Comparison of ENCODE assay signal across 22 mouse cellular contexts in the genomic region with DNA sequence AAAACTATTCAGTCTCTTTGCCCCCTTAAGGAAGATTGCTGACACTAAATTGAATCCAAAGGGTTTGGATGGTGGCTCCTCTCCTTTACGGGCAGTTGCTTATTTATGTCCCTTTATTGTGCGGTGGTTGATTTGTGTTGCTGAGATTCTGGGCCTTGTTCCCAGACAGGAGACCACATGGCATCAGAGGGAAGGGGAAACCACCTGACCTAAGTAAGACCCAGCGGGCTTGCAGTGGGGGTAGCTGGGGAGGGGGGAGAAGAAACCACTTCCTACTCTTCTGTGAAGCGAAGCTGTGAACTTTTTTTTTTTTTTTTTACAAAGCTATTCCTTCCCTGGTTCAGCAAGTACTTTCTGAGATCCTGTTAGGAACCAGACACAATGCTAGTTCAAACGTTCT.
DNase-seq lines count a peak whose midpoint lies in the region; ATAC-seq and TF ChIP-seq lines count a peak whose summit lies in the region.
"Had no signal": no experiment of that assay in that cellular context is flagged by ENCODE, and none has a peak within 500 bp of the region (broad histone marks: within the 10 kb centered on the region; RNA-seq: fewer than 3 reads in every experiment).

No protein-coding gene starts in this region.

- TF ChIP-seq CTCF in hindbrain, postnatal 0 days (IDR thresholded peaks at IDR 0.05; ENCODE audit: low read depth), result no peak

- no peak overlapping the region for H3K4me3 ChIP-seq in hindbrain, postnatal 0 days (ENCODE audit: low read length)
- no peak overlapping the region for H3K4me3 ChIP-seq in hindbrain, embryonic 10.5 days
- H3K4me3 ChIP-seq in neural tube, embryonic 15.5 days (replicated peaks), result no peak overlapping the region
- H3K4me3 ChIP-seq: embryonic facial prominence, embryonic 10.5 days; heart, embryonic 12.5 days; left cerebral cortex, adult 2 months; liver, embryonic 12.5 days; midbrain, embryonic 12.5 days had no signal

- no peak overlapping the region for H3K4me2 ChIP-seq in hindbrain, postnatal 0 days (ENCODE audit: low read depth, low read length)
- H3K4me2 ChIP-seq in neural tube, embryonic 15.5 days, result no peak overlapping the region
- H3K4me2 ChIP-seq: heart, embryonic 12.5 days; liver, embryonic 12.5 days; lung, embryonic 14.5 days; midbrain, embryonic 12.5 days had no signal

- H3K36me3 ChIP-seq in hindbrain, postnatal 0 days (ENCODE audit: insufficient read depth, low read length), result no peaks in the 10 kb centered on the region
- H3K36me3 ChIP-seq in hindbrain, embryonic 10.5 days, result no peaks in the 10 kb centered on the region
- no peaks in the 10 kb centered on the region for H3K36me3 ChIP-seq in neural tube, embryonic 15.5 days
- H3K36me3 ChIP-seq: embryonic facial prominence, embryonic 10.5 days; heart, embryonic 12.5 days; liver, embryonic 12.5 days; midbrain, embryonic 12.5 days had no signal

- H3K27ac ChIP-seq in hindbrain, postnatal 0 days, result no peak overlapping the region
- no peak overlapping the region for H3K27ac ChIP-seq in hindbrain, embryonic 10.5 days
- H3K27ac ChIP-seq in neural tube, embryonic 15.5 days (replicated peaks), result peak overlapping the region; percentile 33; the same call in 1 of the 2 replicates
- H3K27ac ChIP-seq: embryonic facial prominence, embryonic 10.5 days; left cerebral cortex, adult 2 months; liver, embryonic 12.5 days; macrophage; midbrain, embryonic 12.5 days; stomach, postnatal 0 days had no signal

- 22% methylated on average over 5 of the region's 5 CpGs for WGBS in hindbrain, postnatal 0 days
- 62% methylated on average over 5 of the region's 5 CpGs for WGBS in hindbrain, embryonic 10.5 days
- 10% methylated on average over 5 of the region's 5 CpGs for WGBS in neural tube, embryonic 15.5 days

- peaks cover 12% of the 10 kb centered on the region; the same call in 1 of the 2 replicates for H3K4me1 ChIP-seq in hindbrain, postnatal 0 days (ENCODE audit: insufficient read depth, low read length)
- peaks cover 7% of the 10 kb centered on the region for H3K4me1 ChIP-seq in hindbrain, embryonic 10.5 days (replicated peaks)
- peaks cover 30% of the 10 kb centered on the region for H3K4me1 ChIP-seq in neural tube, embryonic 15.5 days
- H3K4me1 ChIP-seq: embryonic facial prominence, embryonic 10.5 days; heart, embryonic 12.5 days; liver, embryonic 12.5 days had no signal

- no peaks in the 10 kb centered on the region for H3K9me3 ChIP-seq in hindbrain, postnatal 0 days (ENCODE audit: low read length)
- no peaks in the 10 kb centered on the region for H3K9me3 ChIP-seq in hindbrain, embryonic 10.5 days
- H3K9me3 ChIP-seq in neural tube, embryonic 15.5 days (replicated peaks), result no peaks in the 10 kb centered on the region
- H3K9me3 ChIP-seq: embryonic facial prominence, embryonic 10.5 days; heart, embryonic 12.5 days; liver, embryonic 12.5 days; midbrain, embryonic 12.5 days had no signal

- no peak overlapping the region for H3K9ac ChIP-seq in hindbrain, postnatal 0 days (replicated peaks; ENCODE audit: low read length)
- no peak overlapping the region for H3K9ac ChIP-seq in neural tube, embryonic 15.5 days (replicated peaks)
- H3K9ac ChIP-seq: heart, embryonic 12.5 days; liver, embryonic 12.5 days; lung, embryonic 14.5 days; midbrain, embryonic 12.5 days had no signal

- peak; percentile 44 for DNase-seq in hindbrain, postnatal 0 days (ENCODE audit: low spot score)
- no peak for DNase-seq in hindbrain, embryonic 10.5 days (ENCODE audit: low spot score)
- peak; percentile 9 for DNase-seq in thymus, postnatal 0 days (ENCODE audit: low spot score)
- DNase-seq in thymus, postnatal 14 days, result no peak
- no peak for DNase-seq in gastrocnemius, adult 8-10 months (ENCODE audit: low spot score in 2 of 2)
- DNase-seq: adrenal gland, postnatal 14 days; cerebellum, adult 11 months; heart, postnatal 14 days; kidney, adult 11 months; kidney, postnatal 36 days; layer of hippocampus, adult 9-11 months; lung, embryonic 14.5 days; retina, postnatal 1 day had no signal

- no peaks in the 10 kb centered on the region for H3K27me3 ChIP-seq in hindbrain, postnatal 0 days (ENCODE audit: insufficient read depth, low read length)
- H3K27me3 ChIP-seq in hindbrain, embryonic 10.5 days (ENCODE audit: insufficient read depth, poor library complexity, severe bottlenecking), result no peaks in the 10 kb centered on the region
- H3K27me3 ChIP-seq in neural tube, embryonic 15.5 days (replicated peaks), result no peaks in the 10 kb centered on the region
- H3K27me3 ChIP-seq: heart, embryonic 12.5 days; liver, embryonic 12.5 days; midbrain, embryonic 12.5 days had no signal

- peak; percentile 53; the same call in 1 of the 2 replicates for ATAC-seq in hindbrain, postnatal 0 days
- peak; percentile 81 for ATAC-seq in common myeloid progenitor, adult 5-6 weeks (replicated peaks; ENCODE audit: low read depth, poor library complexity, severe bottlenecking)
- ATAC-seq in neural tube, embryonic 15.5 days (ENCODE audit: low FRiP score), result peak; percentile 52
- ATAC-seq: liver, embryonic 12.5 days had no signal

Comparison
In these comparisons a context has a peak if more than half of its experiments do, and no peak if none do; other contexts are left out.
1. DNase-seq: peak in hindbrain, postnatal 0 days (single experiment) and thymus, postnatal 0 days (single experiment); none in hindbrain, embryonic 10.5 days (single experiment), thymus, postnatal 14 days (single experiment) and gastrocnemius, adult 8-10 months (0 of 2).
2. Peak in every context shown above with its lines, with median percentiles within 50 percentile points of each other: ATAC-seq.